Mouse (Mus musculus): ENCODE measurements at regions not wholly inside any gene's neighbourhood (a gene's known extent, or its start where the extent isn't known, plus 50 kb on each side); places are given as distances from the start of the nearest gene placed in this dataset.
A peak's percentile ranks its signal among the peaks of the same experiment; 100 is the strongest.

- no peak for TF ChIP-seq CTCF (IDR thresholded peaks at IDR 0.05)
- intact Hi-C loops (cut with DNase I) = loop anchor here (10.0 kb wide), 1 partner anchor 52 kb away; no protein-coding TSS in a partner anchor
- peak overlapping the region; percentile 85 for H3K27ac ChIP-seq
- peak; percentile 67 for DNase-seq
- no peak overlapping the region for H3K4me3 ChIP-seq
Measured at GRCm38 (mm10) chr1:72936681-72937465, 62.2 kb upstream of the Igfbp5 start.

- intact Hi-C loops (cut with DNase I) = loop anchor here (10.0 kb wide), 1 partner anchor 51 kb away; no protein-coding TSS in a partner anchor
- H3K4me3 ChIP-seq = no peak overlapping the region
- no peak for TF ChIP-seq CTCF (IDR thresholded peaks at IDR 0.05)
- H3K27ac ChIP-seq = peak overlapping the region; percentile 85
- DNase-seq = no peak
Measured at GRCm38 (mm10) chr1:72936231-72936630, 61.5 kb upstream of the Igfbp5 start.

- Histone ChIP-seq H3K27ac (no peak overlapping the region), H3K4me3 (no peak overlapping the region)
- TF ChIP-seq CTCF (IDR thresholded peaks at IDR 0.05) = no peak
- peak; percentile 67 for DNase-seq
- intact Hi-C loops (cut with DNase I) = loop anchor here (10.0 kb wide), 1 partner anchor 50 kb away; no protein-coding TSS in a partner anchor
Measured at GRCm38 (mm10) chr1:72935084-72935483, 60.4 kb upstream of the Igfbp5 start.

DNA sequence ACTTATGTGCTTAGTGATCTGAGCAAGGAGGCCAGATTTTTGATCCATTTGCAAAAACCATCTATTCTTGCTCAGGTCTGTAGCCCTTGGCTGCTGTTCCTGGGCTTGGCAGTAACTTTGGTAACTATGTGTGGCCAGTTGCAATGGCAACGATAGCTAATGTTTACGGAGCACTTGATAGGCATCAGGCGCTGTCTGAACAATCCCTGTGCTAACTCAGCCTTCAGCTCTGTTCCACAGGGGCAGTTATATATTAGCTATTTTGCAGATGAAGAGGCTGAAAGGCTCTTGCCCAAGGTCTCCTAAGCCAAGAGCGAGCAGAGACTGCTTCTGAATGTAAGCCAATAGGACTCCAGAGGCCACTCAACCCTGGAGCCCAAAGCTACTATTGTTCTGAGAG lies 55.1 kb upstream of the Igfbp5 start:
- Histone ChIP-seq H3K27ac (no peak overlapping the region), H3K4me3 (no peak overlapping the region)
- TF ChIP-seq CTCF (IDR thresholded peaks at IDR 0.05) = no peak
- intact Hi-C loops (cut with DNase I) = loop anchor here (10.0 kb wide), 1 partner anchor 45 kb away; no protein-coding TSS in a partner anchor
- peak; percentile 27 for DNase-seq

Data from gastrocnemius, adult 2 months (tissue).